Mouse (Mus musculus): ENCODE results near the gene Tmem63b.

DNA sequence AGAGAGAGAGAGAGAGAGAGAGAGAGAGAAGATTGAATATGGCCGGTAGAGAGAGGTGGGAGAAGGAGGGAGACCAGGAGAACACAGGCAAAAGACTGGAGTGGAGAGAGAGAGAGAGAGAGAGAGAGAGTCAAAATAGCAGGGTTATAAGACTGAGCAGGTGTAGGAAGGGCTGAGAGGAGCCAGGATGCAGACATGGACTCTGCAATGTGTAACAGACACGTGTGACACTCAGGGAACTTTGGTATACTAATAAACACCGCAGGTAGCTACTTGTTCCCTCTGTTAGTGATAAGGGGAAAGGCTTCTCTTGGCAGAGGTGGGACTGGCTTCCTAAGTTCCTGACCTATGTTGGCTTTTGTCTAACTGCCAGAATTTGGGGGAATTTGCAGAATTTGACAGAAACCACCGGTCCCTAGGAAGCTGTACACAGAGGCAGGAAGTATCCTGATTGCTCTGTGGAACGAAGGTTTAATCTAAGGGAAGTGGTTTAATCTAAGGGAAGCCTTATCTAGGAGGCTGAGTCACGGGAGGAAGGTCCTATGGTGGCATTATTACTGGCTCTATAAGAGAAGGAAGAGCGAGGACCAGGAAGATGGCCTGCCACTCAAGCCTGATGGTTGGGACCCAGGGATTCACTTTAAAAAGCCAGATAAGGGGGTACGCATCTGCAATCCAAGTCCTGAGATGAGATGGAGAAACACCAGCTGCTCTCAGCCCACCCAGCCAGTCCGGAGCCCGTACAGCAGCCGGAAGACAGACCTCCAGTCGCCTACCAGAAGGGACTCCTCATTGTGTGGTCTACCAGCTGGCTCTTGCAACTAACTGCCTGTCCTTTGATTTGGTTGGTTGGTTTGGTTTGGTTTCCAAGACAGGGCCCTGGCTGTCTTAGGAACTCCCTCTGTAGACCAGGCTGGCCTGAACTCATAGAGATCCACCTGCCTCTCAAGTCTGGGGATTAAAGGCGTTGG is 57.5 kb downstream of the Tmem63b start:
- TF ChIP-seq CTCF (IDR thresholded peaks at IDR 0.05; ENCODE audit: low read depth, low read length) = no peak
- TF ChIP-seq POLR2A (IDR thresholded peaks at IDR 0.05; ENCODE audit: extremely low read depth, insufficient read depth, low read length) = no peak

All from liver, adult 2 months (tissue).